Mouse (Mus musculus): ENCODE results near the gene Esyt2. TPM values are rescaled to one million over a fixed set of nuclear protein-coding genes. Genes with fewer than 3 reads are reported as not detected.

The Esyt2 gene
- total and polyA plus RNA-seq, 2 experiments from 2014 or later = 8.6 to 33.9 TPM

GRCm38 (mm10) chr12:116367346-116367745 is 86.3 kb downstream of the Esyt2 start:
- no peak overlapping the region for H3K4me3 ChIP-seq (ENCODE audit: low read length)
- no peaks in the 10 kb centered on the region for H3K27me3 ChIP-seq (ENCODE audit: insufficient read depth, low read length)
- 93% methylated on average over 2 of the region's 2 CpGs for WGBS
- TF ChIP-seq CTCF (IDR thresholded peaks at IDR 0.05; ENCODE audit: low read depth) = no peak
- H3K36me3 ChIP-seq (ENCODE audit: insufficient read depth, low read length) = peaks cover 18% of the 10 kb centered on the region
- H3K4me2 ChIP-seq (ENCODE audit: low read depth, low read length) = no peak overlapping the region
- no peaks in the 10 kb centered on the region for H3K4me1 ChIP-seq (ENCODE audit: insufficient read depth, low read length)
- DNase-seq (ENCODE audit: low spot score) (no peak), ATAC-seq (no peak)
- H3K9ac ChIP-seq (replicated peaks; ENCODE audit: low read length) = no peak overlapping the region
- no peaks in the 10 kb centered on the region for H3K9me3 ChIP-seq (ENCODE audit: low read length)
- H3K27ac ChIP-seq = no peak overlapping the region

DNA sequence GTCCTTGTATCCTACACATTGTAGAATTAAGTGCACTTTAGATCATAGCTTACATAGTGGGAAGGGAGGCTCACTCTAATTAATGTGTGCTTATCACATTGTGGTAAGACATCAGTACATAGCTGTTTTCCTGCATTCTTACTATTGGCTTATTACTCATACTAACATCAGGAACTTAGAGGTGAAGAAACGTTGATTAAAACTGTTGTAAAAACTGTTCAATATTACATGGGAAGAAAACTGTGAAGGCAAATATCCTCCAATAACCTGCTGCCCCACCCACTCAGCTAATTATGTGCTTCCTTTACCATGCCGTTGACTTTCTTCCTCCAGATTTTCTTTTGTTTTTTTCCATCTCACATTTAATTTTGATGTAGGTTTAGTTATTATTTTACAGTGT is 87.9 kb downstream of the Esyt2 start:
- TF ChIP-seq CTCF (IDR thresholded peaks at IDR 0.05; ENCODE audit: low read depth) = no peak
- Histone ChIP-seq H3K4me3 (ENCODE audit: low read length) (no peak overlapping the region), H3K4me2 (ENCODE audit: low read depth, low read length) (no peak overlapping the region), H3K27me3 (ENCODE audit: insufficient read depth, low read length) (no peaks in the 10 kb centered on the region), H3K27ac (no peak overlapping the region), H3K36me3 (ENCODE audit: insufficient read depth, low read length) (peaks cover 23% of the 10 kb centered on the region), H3K4me1 (ENCODE audit: insufficient read depth, low read length) (no peaks in the 10 kb centered on the region), H3K9ac (replicated peaks; ENCODE audit: low read length) (no peak overlapping the region), H3K9me3 (ENCODE audit: low read length) (no peaks in the 10 kb centered on the region)
- WGBS = 93% methylated on average over 2 of the region's 2 CpGs
- no peak for DNase-seq (ENCODE audit: low spot score)
- no peak for ATAC-seq

DNA sequence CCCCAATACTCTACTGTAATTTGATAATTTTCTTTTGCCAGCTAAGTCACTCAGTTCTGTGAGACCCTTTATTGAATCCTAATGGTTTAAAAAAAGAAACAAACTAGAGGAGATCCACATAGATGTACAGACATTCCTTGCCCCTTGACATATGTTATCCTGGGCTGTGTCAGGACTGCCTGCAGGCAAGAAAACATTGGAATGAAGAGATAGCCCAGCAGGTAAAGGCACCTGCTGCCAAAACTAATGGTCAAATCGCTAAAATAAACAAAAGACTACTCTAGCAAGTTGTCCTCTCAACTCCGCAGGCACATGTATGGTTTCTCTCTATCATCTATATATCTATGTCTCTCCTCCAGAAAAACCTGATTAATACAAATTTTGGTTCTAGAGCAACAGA is 102.1 kb downstream of the Esyt2 start:
- no peak overlapping the region for H3K9ac ChIP-seq (replicated peaks; ENCODE audit: low read length)
- no peaks in the 10 kb centered on the region for H3K27me3 ChIP-seq (ENCODE audit: insufficient read depth, low read length)
- TF ChIP-seq CTCF (IDR thresholded peaks at IDR 0.05; ENCODE audit: low read depth) = no peak
- WGBS = 77% methylated on average over 2 of the region's 2 CpGs
- H3K4me1 ChIP-seq (ENCODE audit: insufficient read depth, low read length) = no peaks in the 10 kb centered on the region
- no peak overlapping the region for H3K27ac ChIP-seq
- H3K4me2 ChIP-seq (ENCODE audit: low read depth, low read length) = no peak overlapping the region
- ATAC-seq = no peak
- H3K36me3 ChIP-seq (ENCODE audit: insufficient read depth, low read length) = peaks cover 6% of the 10 kb centered on the region; the same call in 1 of the 2 replicates
- DNase-seq (ENCODE audit: low spot score) = no peak
- no peaks in the 10 kb centered on the region for H3K9me3 ChIP-seq (ENCODE audit: low read length)
- no peak overlapping the region for H3K4me3 ChIP-seq (ENCODE audit: low read length)

GRCm38 (mm10) chr12:116383995-116384394 is 103.0 kb downstream of the Esyt2 start:
- Histone ChIP-seq H3K4me2 (ENCODE audit: low read depth, low read length) (no peak overlapping the region), H3K36me3 (ENCODE audit: insufficient read depth, low read length) (peaks cover 6% of the 10 kb centered on the region; the same call in 1 of the 2 replicates), H3K9me3 (ENCODE audit: low read length) (no peaks in the 10 kb centered on the region), H3K4me3 (ENCODE audit: low read length) (no peak overlapping the region), H3K27me3 (ENCODE audit: insufficient read depth, low read length) (no peaks in the 10 kb centered on the region), H3K27ac (no peak overlapping the region), H3K4me1 (ENCODE audit: insufficient read depth, low read length) (no peaks in the 10 kb centered on the region), H3K9ac (replicated peaks; ENCODE audit: low read length) (no peak overlapping the region)
- TF ChIP-seq CTCF (IDR thresholded peaks at IDR 0.05; ENCODE audit: low read depth) = no peak
- DNase-seq (ENCODE audit: low spot score) = no peak
- ATAC-seq = no peak

DNA sequence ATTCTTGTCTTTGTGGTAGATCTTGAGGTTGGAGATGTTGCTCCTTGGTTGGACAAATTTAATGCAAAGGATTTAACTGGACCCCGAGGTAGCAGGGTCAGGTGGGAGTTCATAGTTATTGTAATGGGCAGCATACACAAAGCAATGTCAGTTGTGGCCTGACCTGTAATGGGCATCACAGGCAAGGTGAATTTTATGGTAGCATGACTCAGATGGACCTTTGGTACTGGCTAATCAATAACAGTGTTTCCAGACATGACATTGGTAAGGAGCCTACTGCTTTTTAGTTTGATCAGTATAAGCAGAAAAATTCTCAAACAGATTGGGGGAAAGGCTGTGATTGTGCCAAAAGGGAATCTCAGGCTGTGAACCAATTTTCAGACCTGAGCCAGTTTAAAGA is 105.8 kb downstream of the Esyt2 start:
- whole genome bisulfite sequencing = 78% methylated on average over 1 of the region's 1 CpGs
- no peak overlapping the region for H3K4me3 ChIP-seq (ENCODE audit: low read length)
- ATAC-seq = no peak
- no peaks in the 10 kb centered on the region for H3K4me1 ChIP-seq (ENCODE audit: insufficient read depth, low read length)
- H3K27ac ChIP-seq = no peak overlapping the region
- no peaks in the 10 kb centered on the region for H3K36me3 ChIP-seq (ENCODE audit: insufficient read depth, low read length)
- no peaks in the 10 kb centered on the region for H3K27me3 ChIP-seq (ENCODE audit: insufficient read depth, low read length)
- no peak overlapping the region for H3K9ac ChIP-seq (replicated peaks; ENCODE audit: low read length)
- H3K9me3 ChIP-seq (ENCODE audit: low read length) = no peaks in the 10 kb centered on the region
- DNase-seq (ENCODE audit: low spot score) = no peak
- H3K4me2 ChIP-seq (ENCODE audit: low read depth, low read length) = no peak overlapping the region
- TF ChIP-seq CTCF (IDR thresholded peaks at IDR 0.05; ENCODE audit: low read depth) = no peak

- TF ChIP-seq CTCF (IDR thresholded peaks at IDR 0.05; ENCODE audit: low read depth) = no peak
- 53% methylated on average over 1 of the region's 1 CpGs for WGBS
- H3K27ac ChIP-seq = no peak overlapping the region
Observed at GRCm38 (mm10) chr12:116389868-116390267, 108.9 kb downstream of the Esyt2 start.

DNA sequence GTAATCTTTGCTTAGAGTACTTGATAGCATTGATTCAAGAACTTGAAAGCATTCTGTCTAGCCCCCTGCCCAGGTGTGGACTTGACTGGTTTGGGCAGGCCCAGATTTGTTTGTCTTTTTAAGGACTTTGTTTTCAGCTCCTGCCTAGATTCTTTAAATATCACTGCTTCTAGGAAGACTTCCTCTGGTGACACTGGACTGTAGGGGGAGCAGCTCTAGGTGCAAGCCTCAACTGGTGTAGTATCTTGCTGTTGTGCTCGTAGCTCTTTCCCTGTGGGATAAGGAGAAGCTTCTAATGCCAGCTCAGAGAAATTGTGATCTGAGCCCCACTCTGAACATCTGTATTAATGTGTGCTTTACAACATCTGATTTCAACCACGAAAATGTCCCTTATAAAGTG is 113.3 kb downstream of the Esyt2 start:
- Histone ChIP-seq H3K9ac (replicated peaks; ENCODE audit: low read length) (no peak overlapping the region), H3K27me3 (ENCODE audit: insufficient read depth, low read length) (no peaks in the 10 kb centered on the region), H3K36me3 (ENCODE audit: insufficient read depth, low read length) (no peaks in the 10 kb centered on the region), H3K4me3 (ENCODE audit: low read length) (no peak overlapping the region), H3K9me3 (ENCODE audit: low read length) (no peaks in the 10 kb centered on the region), H3K4me1 (ENCODE audit: insufficient read depth, low read length) (no peaks in the 10 kb centered on the region), H3K4me2 (ENCODE audit: low read depth, low read length) (no peak overlapping the region), H3K27ac (no peak overlapping the region)
- ATAC-seq (no peak), DNase-seq (ENCODE audit: low spot score) (no peak)
- TF ChIP-seq CTCF (IDR thresholded peaks at IDR 0.05; ENCODE audit: low read depth) = no peak
- WGBS = 81% methylated on average over 2 of the region's 2 CpGs

More at GRCm38 (mm10) chr12:116389868-116390267, 108.9 kb downstream of the Esyt2 start:
- H3K9me3 ChIP-seq (ENCODE audit: low read length) = no peaks in the 10 kb centered on the region
- H3K27me3 ChIP-seq (ENCODE audit: insufficient read depth, low read length) = no peaks in the 10 kb centered on the region
- no peak for DNase-seq (ENCODE audit: low spot score)
- no peak overlapping the region for H3K4me2 ChIP-seq (ENCODE audit: low read depth, low read length)
- no peak overlapping the region for H3K4me3 ChIP-seq (ENCODE audit: low read length)
- no peak overlapping the region for H3K9ac ChIP-seq (replicated peaks; ENCODE audit: low read length)
- no peaks in the 10 kb centered on the region for H3K36me3 ChIP-seq (ENCODE audit: insufficient read depth, low read length)
- H3K4me1 ChIP-seq (ENCODE audit: insufficient read depth, low read length) = no peaks in the 10 kb centered on the region
- ATAC-seq = no peak
